ENCODE assay signal across 8 mouse cellular contexts in the genomic region with DNA sequence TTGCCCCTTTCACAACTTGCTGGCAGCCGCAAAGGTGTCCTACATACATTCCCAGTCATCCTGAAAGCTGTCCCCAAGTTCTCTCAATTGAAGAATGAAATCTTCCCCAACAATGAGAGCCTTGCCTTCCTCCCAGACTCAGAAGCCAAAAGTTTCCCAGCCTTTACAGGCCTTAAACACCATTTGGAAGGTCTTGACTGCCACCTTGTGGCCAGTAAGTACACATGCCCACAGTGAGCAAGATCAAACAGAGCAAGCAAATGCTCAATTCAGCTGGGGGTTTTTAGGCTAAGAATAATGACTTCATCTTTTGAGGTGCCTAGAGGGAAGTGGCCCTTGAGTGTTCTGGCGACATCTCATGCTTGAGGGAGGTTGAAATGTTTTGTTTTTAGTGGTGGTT. TPM values are rescaled to one million over a fixed set of nuclear protein-coding genes. Genes with fewer than 3 reads are reported as not detected.
DNase-seq lines count a peak whose midpoint lies in the region; ATAC-seq and TF ChIP-seq lines count a peak whose summit lies in the region.

No protein-coding gene starts in this region.

- no peak overlapping the region for H3K4me2 ChIP-seq in intestine, embryonic 15.5 days (replicated peaks)
- no peak overlapping the region for H3K4me2 ChIP-seq in limb, embryonic 14.5 days (replicated peaks; ENCODE audit: low read depth, low read length, severe bottlenecking)
- H3K4me2 ChIP-seq in neural tube, embryonic 11.5 days (ENCODE audit: low read depth) = no peak overlapping the region

- no peak for TF ChIP-seq POLR2A in limb, embryonic 14.5 days (IDR thresholded peaks at IDR 0.05; ENCODE audit: borderline replicate concordance, extremely low read depth, insufficient read depth, insufficient read length)

- H3K4me3 ChIP-seq in intestine, embryonic 15.5 days (replicated peaks) = no peak overlapping the region
- no peak overlapping the region for H3K4me3 ChIP-seq in limb, embryonic 14.5 days (replicated peaks; ENCODE audit: low read length)
- no peak overlapping the region for H3K4me3 ChIP-seq in neural tube, embryonic 11.5 days (ENCODE audit: low read depth, low read length)

- 0 out of 2 replicates have a peak, but pooled peaks cover 2% of the 10 kb centered on the region for H3K4me1 ChIP-seq in intestine, embryonic 15.5 days (replicated peaks)
- H3K4me1 ChIP-seq in limb, embryonic 14.5 days (ENCODE audit: control insufficient read depth, insufficient read depth, low read length) = no peaks in the 10 kb centered on the region; the same call in 1 of the 2 replicates
- peaks cover 6% of the 10 kb centered on the region for H3K4me1 ChIP-seq in neural tube, embryonic 11.5 days (ENCODE audit: control insufficient read depth, insufficient read depth, low read length)

- peak; percentile 68 for DNase-seq in thymus, postnatal 0 days (ENCODE audit: low spot score)
- DNase-seq in thymus, postnatal 36 days = no peak
- DNase-seq in brain, embryonic 18.5 days (ENCODE audit: low read depth, low spot score) = peak; percentile 57
- DNase-seq in fibroblast of lung, adult 2 months (ENCODE audit: low read depth) = peak; percentile 21
- peak; percentile 71 for DNase-seq in limb, embryonic 14.5 days (ENCODE audit: low spot score)
- DNase-seq in neural tube, embryonic 11.5 days (ENCODE audit: low spot score) = peak; percentile 73
- DNase-seq in spleen, postnatal 14 days (ENCODE audit: low spot score in 2 of 2) = no peak

- WGBS in intestine, embryonic 15.5 days = 15% methylated on average over 2 of the region's 2 CpGs
- whole genome bisulfite sequencing in limb, embryonic 14.5 days = 19% methylated on average over 2 of the region's 2 CpGs
- 14% methylated on average over 2 of the region's 2 CpGs for WGBS in neural tube, embryonic 11.5 days

- no peak overlapping the region for H3K27ac ChIP-seq in intestine, embryonic 15.5 days
- no peak overlapping the region for H3K27ac ChIP-seq in limb, embryonic 14.5 days (replicated peaks; ENCODE audit: low read depth, low read length)
- no peak overlapping the region for H3K27ac ChIP-seq in neural tube, embryonic 11.5 days (ENCODE audit: low read depth, low read length)

- ATAC-seq in intestine, embryonic 15.5 days = peak; percentile 69; the same call in 1 of the 2 replicates
- ATAC-seq in limb, embryonic 14.5 days (ENCODE audit: low FRiP score, low read depth) = peak; percentile 80
- ATAC-seq in neural tube, embryonic 11.5 days (ENCODE audit: insufficient read depth, low FRiP score, low TSS enrichment) = peak; percentile 64

- no peak overlapping the region for H3K9ac ChIP-seq in intestine, embryonic 15.5 days
- no peak overlapping the region for H3K9ac ChIP-seq in limb, embryonic 14.5 days (ENCODE audit: low read depth, low read length, severe bottlenecking)
- no peak overlapping the region for H3K9ac ChIP-seq in neural tube, embryonic 11.5 days (ENCODE audit: low read length)

- no peaks in the 10 kb centered on the region for H3K36me3 ChIP-seq in intestine, embryonic 15.5 days
- H3K36me3 ChIP-seq in limb, embryonic 14.5 days (ENCODE audit: control insufficient read depth, insufficient read depth, low read length) = peaks cover 2% of the 10 kb centered on the region; the same call in 1 of the 2 replicates
- H3K36me3 ChIP-seq in neural tube, embryonic 11.5 days (ENCODE audit: control insufficient read depth, insufficient read depth, low read length) = no peaks in the 10 kb centered on the region

- no peaks in the 10 kb centered on the region; the same call in 1 of the 2 replicates for H3K27me3 ChIP-seq in intestine, embryonic 15.5 days (replicated peaks)
- H3K27me3 ChIP-seq in limb, embryonic 14.5 days (ENCODE audit: control insufficient read depth, insufficient read depth, low read length) = peaks cover 9% of the 10 kb centered on the region; the same call in 1 of the 2 replicates
- H3K27me3 ChIP-seq in neural tube, embryonic 11.5 days (ENCODE audit: control insufficient read depth, insufficient read depth, low read length) = no peaks in the 10 kb centered on the region

- H3K9me3 ChIP-seq in intestine, embryonic 15.5 days = no peaks in the 10 kb centered on the region
- H3K9me3 ChIP-seq in limb, embryonic 14.5 days (ENCODE audit: control insufficient read depth, low read length) = no peaks in the 10 kb centered on the region
- H3K9me3 ChIP-seq in neural tube, embryonic 11.5 days (ENCODE audit: control insufficient read depth, low read length) = no peaks in the 10 kb centered on the region

RNA-seq across cellular contexts. Expression of gene Eogt, which starts 42.2 kb away (rescaled TPM):
- polyA plus RNA-seq in thymus, postnatal 0 days (2015; fragmentation: Nextera tagmentation; extraction: Ambion mirVana) = 5.1 and 5.7 TPM in 2 replicates
- polyA plus RNA-seq in intestine, embryonic 15.5 days (2015; fragmentation: Nextera tagmentation; extraction: Ambion mirVana) = 8.0 and 9.5 TPM in 2 replicates
- 15.4 and 16.7 TPM in 2 replicates for polyA plus RNA-seq in limb, embryonic 14.5 days (2012; rRNA removed)
- polyA plus RNA-seq in limb, embryonic 14.5 days (2014; fragmentation: Nextera tagmentation; extraction: Ambion mirVana) = 9.5 and 10.8 TPM in 2 replicates
- polyA plus RNA-seq in neural tube, embryonic 11.5 days (2014; fragmentation: Nextera tagmentation; extraction: Ambion mirVana) = 10.5 and 10.7 TPM in 2 replicates

RNA-seq across cellular contexts. Expression of gene Fam19a4, which starts 46.6 kb away (rescaled TPM):
- polyA plus RNA-seq in thymus, postnatal 0 days (2015; fragmentation: Nextera tagmentation; extraction: Ambion mirVana) = 0.88 and 1.1 TPM in 2 replicates
- polyA plus RNA-seq in intestine, embryonic 15.5 days (2015; fragmentation: Nextera tagmentation; extraction: Ambion mirVana) = 0.08 and 0.09 TPM in 2 replicates
- 0.29 and 0.31 TPM in 2 replicates for polyA plus RNA-seq in limb, embryonic 14.5 days (2012; rRNA removed)
- 0.28 and 0.43 TPM in 2 replicates for polyA plus RNA-seq in limb, embryonic 14.5 days (2014; fragmentation: Nextera tagmentation; extraction: Ambion mirVana)
- polyA plus RNA-seq in neural tube, embryonic 11.5 days (2014; fragmentation: Nextera tagmentation; extraction: Ambion mirVana) = 3.8 and 3.9 TPM in 2 replicates

Comparison
In these comparisons a context has a peak if more than half of its experiments do, and no peak if none do; other contexts are left out.
1. DNase-seq: peak in thymus, postnatal 0 days (single experiment), brain, embryonic 18.5 days (single experiment), fibroblast of lung, adult 2 months (single experiment), limb, embryonic 14.5 days (single experiment) and neural tube, embryonic 11.5 days (single experiment); none in thymus, postnatal 36 days (0 of 2) and spleen, postnatal 14 days (0 of 2).
2. Peak in every context shown above with its lines, with median percentiles within 50 percentile points of each other: ATAC-seq.